Mouse (Mus musculus) forebrain, embryonic 15.5 days (tissue): Measurements from ENCODE around the gene Gm5426. TPM values are rescaled to one million over a fixed set of nuclear protein-coding genes. Genes with fewer than 3 reads are reported as not detected.
A peak's percentile ranks its signal among the peaks of the same experiment; 100 is the strongest.
"Not testable (repeated sequence)": the region's sequence is repeated elsewhere in the genome, so short reads cannot be mapped to it uniquely, and the experiment has no call there.

Experiments
- ATAC-seq: fragments of 200-750 bp; cut with Nextera tagmentation; replicated peaks from 2 replicates; pipeline ENCODE4 v1.8.0; 2017; ENCODE audit warnings: mild to moderate bottlenecking, moderate TSS enrichment, moderate library complexity
- H3K27ac ChIP-seq: fragments of 300-500 bp; sonication (generic); replicated peaks from 2 replicates; pipeline ENCODE4 v1.5.1; 2015; ENCODE audit warnings: mild to moderate bottlenecking, inconsistent platforms
- H3K27me3 ChIP-seq: fragments of 300-500 bp; sonication (generic); 2 replicates; pipeline ENCODE4 v1.6.1; 2015; ENCODE audit warnings: inconsistent platforms
- H3K36me3 ChIP-seq: fragments of 300-500 bp; sonication (generic); 2 replicates; pipeline ENCODE4 v1.6.1; 2015; ENCODE audit warnings: mild to moderate bottlenecking, inconsistent platforms
- H3K4me1 ChIP-seq: fragments of 300-500 bp; sonication (generic); 2 replicates; pipeline ENCODE4 v1.6.1; 2015; ENCODE audit warnings: inconsistent platforms
- H3K4me2 ChIP-seq: fragments of 300-500 bp; sonication (generic); replicated peaks from 2 replicates; pipeline ENCODE4 v1.6.1; 2015; ENCODE audit warnings: mild to moderate bottlenecking, inconsistent platforms
- H3K4me3 ChIP-seq: fragments of 300-500 bp; sonication (generic); 2 replicates; pipeline ENCODE4 v1.5.1; 2015; ENCODE audit warnings: mild to moderate bottlenecking, inconsistent platforms
- H3K9ac ChIP-seq: fragments of 300-500 bp; sonication (generic); replicated peaks from 2 replicates; pipeline ENCODE4 v1.6.1; 2015; ENCODE audit warnings: mild to moderate bottlenecking, inconsistent platforms
- H3K9me3 ChIP-seq: fragments of 300-500 bp; sonication (generic); 2 replicates; pipeline ENCODE4 v1.6.1; 2016; ENCODE audit warnings: inconsistent platforms
- WGBS: fragments of 180-500 bp; shearing (Covaris S2); methylation state at CpG from one replicate; pipeline ENCODE4 v1.1.7; 2015; ENCODE audit warnings: mixed read lengths; 5-methylcytosine and 5-hydroxymethylcytosine counted together
- polyA plus RNA-seq: library from polyadenylated mRNA; unstranded; fragments of >200 nt; fragmentation: Nextera tagmentation; extraction: Ambion mirVana; gene quantifications from 2 replicates; pipeline ENCODE4 v1.2.1, GENCODE M21; 2015

The Gm5426 gene
- polyA plus RNA-seq, 1 experiment from 2014 or later, result not detected

GRCm38 (mm10) chr10:96120821-96121220, 15.6 kb upstream of the Gm5426 start:
- H3K27me3 ChIP-seq, result no peaks in the 10 kb centered on the region
- no peak overlapping the region for H3K4me2 ChIP-seq
- H3K9ac ChIP-seq, result no peak overlapping the region
- no peaks in the 10 kb centered on the region for H3K36me3 ChIP-seq
- H3K27ac ChIP-seq, result no peak overlapping the region
- 87% methylated on average over 2 of the region's 2 CpGs for WGBS
- no peaks in the 10 kb centered on the region for H3K9me3 ChIP-seq
- no peak overlapping the region for H3K4me3 ChIP-seq
- ATAC-seq, result no peak
- no peaks in the 10 kb centered on the region for H3K4me1 ChIP-seq

GRCm38 (mm10) chr10:96121249-96122010, 15.0 kb upstream of the Gm5426 start:
- WGBS, result 61% methylated on average over 4 of the region's 4 CpGs
- H3K4me2 ChIP-seq, result no peak overlapping the region
- no peaks in the 10 kb centered on the region for H3K27me3 ChIP-seq
- no peaks in the 10 kb centered on the region for H3K4me1 ChIP-seq
- no peaks in the 10 kb centered on the region for H3K36me3 ChIP-seq
- H3K9ac ChIP-seq, result no peak overlapping the region
- no peak overlapping the region for H3K27ac ChIP-seq
- no peak for ATAC-seq
- H3K4me3 ChIP-seq, result no peak overlapping the region
- no peaks in the 10 kb centered on the region for H3K9me3 ChIP-seq

GRCm38 (mm10) chr10:96123885-96124284, 12.5 kb upstream of the Gm5426 start:
- H3K4me2 ChIP-seq, result no peak overlapping the region
- H3K9ac ChIP-seq, result no peak overlapping the region
- H3K27me3 ChIP-seq, result no peaks in the 10 kb centered on the region
- no peak for ATAC-seq
- WGBS, result 92% methylated on average over 5 of the region's 5 CpGs
- no peaks in the 10 kb centered on the region for H3K9me3 ChIP-seq
- H3K4me3 ChIP-seq, result no peak overlapping the region
- H3K36me3 ChIP-seq, result no peaks in the 10 kb centered on the region
- H3K27ac ChIP-seq, result no peak overlapping the region
- H3K4me1 ChIP-seq, result no peaks in the 10 kb centered on the region

GRCm38 (mm10) chr10:96124290-96124689, 12.1 kb upstream of the Gm5426 start:
- no peak overlapping the region for H3K9ac ChIP-seq
- H3K4me2 ChIP-seq, result no peak overlapping the region
- no peaks in the 10 kb centered on the region for H3K9me3 ChIP-seq
- WGBS, result 94% methylated on average over 1 of the region's 1 CpGs
- H3K4me3 ChIP-seq, result no peak overlapping the region
- H3K4me1 ChIP-seq, result no peaks in the 10 kb centered on the region
- H3K27ac ChIP-seq, result no peak overlapping the region
- no peaks in the 10 kb centered on the region for H3K36me3 ChIP-seq
- H3K27me3 ChIP-seq, result no peaks in the 10 kb centered on the region
- ATAC-seq, result no peak

- WGBS, result 30% methylated on average over 9 of the region's 9 CpGs
- no peaks in the 10 kb centered on the region for H3K9me3 ChIP-seq
- no peaks in the 10 kb centered on the region for H3K36me3 ChIP-seq
- ATAC-seq, result no peak
- no peak overlapping the region for H3K4me3 ChIP-seq
- no peaks in the 10 kb centered on the region for H3K27me3 ChIP-seq
- H3K9ac ChIP-seq, result no peak overlapping the region
- H3K4me1 ChIP-seq, result no peaks in the 10 kb centered on the region
- H3K27ac ChIP-seq, result no peak overlapping the region
- no peak overlapping the region for H3K4me2 ChIP-seq
Measured at GRCm38 (mm10) chr10:96125771-96126454, 10.5 kb upstream of the Gm5426 start.

- H3K4me3 ChIP-seq, result no peak overlapping the region
- no peak overlapping the region for H3K27ac ChIP-seq
- no peak overlapping the region for H3K9ac ChIP-seq
- H3K9me3 ChIP-seq, result no peaks in the 10 kb centered on the region
- whole genome bisulfite sequencing, result 88% methylated on average over 2 of the region's 2 CpGs
- no peaks in the 10 kb centered on the region for H3K36me3 ChIP-seq
- H3K27me3 ChIP-seq, result no peaks in the 10 kb centered on the region
- H3K4me1 ChIP-seq, result no peaks in the 10 kb centered on the region
- no peak for ATAC-seq
- no peak overlapping the region for H3K4me2 ChIP-seq
Measured at GRCm38 (mm10) chr10:96129213-96129612, 7.2 kb upstream of the Gm5426 start.

- Histone ChIP-seq H3K36me3 (no peaks in the 10 kb centered on the region), H3K27ac (no peak overlapping the region), H3K9me3 (no peaks in the 10 kb centered on the region), H3K4me3 (no peak overlapping the region), H3K4me1 (no peaks in the 10 kb centered on the region), H3K9ac (no peak overlapping the region), H3K27me3 (no peaks in the 10 kb centered on the region), H3K4me2 (no peak overlapping the region)
- ATAC-seq, result no peak
- WGBS, result 90% methylated on average over 3 of the region's 3 CpGs
Measured at GRCm38 (mm10) chr10:96130406-96130805, 6.0 kb upstream of the Gm5426 start.

GRCm38 (mm10) chr10:96131112-96131511, 5.3 kb upstream of the Gm5426 start:
- no peak overlapping the region for H3K4me3 ChIP-seq
- H3K9ac ChIP-seq, result no peak overlapping the region
- H3K4me2 ChIP-seq, result no peak overlapping the region
- no peaks in the 10 kb centered on the region for H3K9me3 ChIP-seq
- no peak overlapping the region for H3K27ac ChIP-seq
- no peak for ATAC-seq
- WGBS, result 95% methylated on average over 6 of the region's 6 CpGs
- H3K27me3 ChIP-seq, result no peaks in the 10 kb centered on the region
- no peaks in the 10 kb centered on the region for H3K36me3 ChIP-seq
- H3K4me1 ChIP-seq, result no peaks in the 10 kb centered on the region

GRCm38 (mm10) chr10:96132161-96132560, 4.2 kb upstream of the Gm5426 start:
- H3K27me3 ChIP-seq, result no peaks in the 10 kb centered on the region
- H3K4me3 ChIP-seq, result no peak overlapping the region
- no peaks in the 10 kb centered on the region for H3K36me3 ChIP-seq
- no peak overlapping the region for H3K4me2 ChIP-seq
- H3K9ac ChIP-seq, result no peak overlapping the region
- no peak overlapping the region for H3K27ac ChIP-seq
- H3K9me3 ChIP-seq, result no peaks in the 10 kb centered on the region
- H3K4me1 ChIP-seq, result no peaks in the 10 kb centered on the region
- 25% methylated on average over 6 of the region's 6 CpGs for WGBS
- peak; percentile 69 for ATAC-seq

GRCm38 (mm10) chr10:96138585-96138984, 2.2 kb downstream of the Gm5426 start:
- no peaks in the 10 kb centered on the region for H3K4me1 ChIP-seq
- H3K9ac ChIP-seq, result no peak overlapping the region
- no peak for ATAC-seq
- H3K27me3 ChIP-seq, result no peaks in the 10 kb centered on the region
- 87% methylated on average over 5 of the region's 5 CpGs for WGBS
- no peaks in the 10 kb centered on the region for H3K9me3 ChIP-seq
- no peaks in the 10 kb centered on the region for H3K36me3 ChIP-seq
- no peak overlapping the region for H3K4me2 ChIP-seq
- no peak overlapping the region for H3K27ac ChIP-seq
- H3K4me3 ChIP-seq, result no peak overlapping the region

- WGBS, result 92% methylated on average over 4 of the region's 4 CpGs
Measured at GRCm38 (mm10) chr10:96139274-96139673, 2.9 kb downstream of the Gm5426 start.

GRCm38 (mm10) chr10:96146578-96146977, 10.2 kb downstream of the Gm5426 start:
- Histone ChIP-seq H3K27ac (no peak overlapping the region), H3K9me3 (no peaks in the 10 kb centered on the region), H3K27me3 (no peaks in the 10 kb centered on the region), H3K4me2 (no peak overlapping the region), H3K4me3 (no peak overlapping the region), H3K4me1 (no peaks in the 10 kb centered on the region), H3K36me3 (no peaks in the 10 kb centered on the region), H3K9ac (no peak overlapping the region)
- no peak for ATAC-seq
- 94% methylated on average over 5 of the region's 5 CpGs for WGBS

More at GRCm38 (mm10) chr10:96139274-96139673, 2.9 kb downstream of the Gm5426 start:
- H3K4me2 ChIP-seq, H3K4me3 ChIP-seq, ATAC-seq, H3K36me3 ChIP-seq, H3K9me3 ChIP-seq, H3K27ac ChIP-seq, H3K4me1 ChIP-seq, H3K27me3 ChIP-seq, H3K9ac ChIP-seq: not testable (repeated sequence)
